Mouse (Mus musculus) MEL (cell line): ENCODE measurements around the gene Gm11437.

Source experiments
- CHD2 ChIP-seq: IDR thresholded peaks from 2 replicates; pipeline ENCODE4 v1.6.1; 2011; ENCODE audit warnings: low read length, improper control_type of control experiment
- CTCF ChIP-seq, 3 experiments: IDR thresholded peaks in 2 of 3; conservative IDR thresholded peaks in 1 of 3; 2 replicates each; pipeline ENCODE4 v1.5.1; 2011 to 2012; ENCODE audit warnings: low read length in 3 of 3, low read depth in 2 of 3, mild to moderate bottlenecking in 2 of 3, improper control_type of control experiment in 1 of 3, inconsistent platforms in 1 of 3, mixed read lengths in 1 of 3, moderate library complexity in 1 of 3; ENCODE audit not compliant: control insufficient read depth in 1 of 3, insufficient read depth in 1 of 3, poor library complexity in 1 of 3, severe bottlenecking in 1 of 3
- EP300 ChIP-seq, 2 experiments: IDR thresholded peaks; 2 replicates each; pipeline ENCODE4 v1.6.1; 2011; ENCODE audit warnings: improper control_type of control experiment in 2 of 2, low read length in 2 of 2, low read depth in 1 of 2, mild to moderate bottlenecking in 1 of 2
- KAT2A ChIP-seq: conservative IDR thresholded peaks from 2 replicates; pipeline ENCODE4 v1.6.1; 2012; ENCODE audit warnings: low read depth, low read length, improper control_type of control experiment, inconsistent platforms
- MAZ ChIP-seq: IDR thresholded peaks from 2 replicates; pipeline ENCODE4 v1.6.1; 2012; ENCODE audit warnings: low read depth, mild to moderate bottlenecking, inconsistent platforms, low read length, improper control_type of control experiment
- POLR2A ChIP-seq, 2 experiments: IDR thresholded peaks; 2 replicates each; pipeline ENCODE4 v1.6.1; 2011 to 2012; ENCODE audit warnings: low read length in 2 of 2, mild to moderate bottlenecking in 2 of 2, control low read depth in 1 of 2, improper control_type of control experiment in 1 of 2, low read depth in 1 of 2, moderate library complexity in 1 of 2; ENCODE audit not compliant: control insufficient read depth in 1 of 2, insufficient read depth in 1 of 2, poor library complexity in 1 of 2
- POLR2AphosphoS5 ChIP-seq: IDR thresholded peaks from 2 replicates; pipeline ENCODE4 v1.6.1; 2012; ENCODE audit warnings: low read depth, borderline replicate concordance, mild to moderate bottlenecking, inconsistent platforms, low read length, moderate library complexity, mixed read lengths
- TCF12 ChIP-seq: IDR thresholded peaks from 2 replicates; pipeline ENCODE4 v1.6.1; 2014; ENCODE audit warnings: low read depth, mild to moderate bottlenecking, inconsistent platforms, low read length, improper control_type of control experiment, moderate library complexity
- USF1 ChIP-seq: IDR thresholded peaks from 2 replicates; pipeline ENCODE4 v1.6.1; 2014; ENCODE audit warnings: low read depth, mild to moderate bottlenecking, inconsistent platforms, low read length, improper control_type of control experiment, moderate library complexity
- ZC3H11A ChIP-seq: IDR thresholded peaks from 2 replicates; pipeline ENCODE4 v1.6.1; 2012; ENCODE audit warnings: low read depth, mild to moderate bottlenecking, inconsistent platforms, low read length, improper control_type of control experiment
- ZNF384 ChIP-seq: IDR thresholded peaks from 2 replicates; pipeline ENCODE4 v1.6.1; 2012; ENCODE audit warnings: low read depth, mild to moderate bottlenecking, inconsistent platforms, low read length, improper control_type of control experiment

GRCm38 (mm10) chr11:84167046-84167526 is at the start of gene Gm11437:
- TF ChIP-seq POLR2A (IDR thresholded peaks at IDR 0.05; ENCODE audit: control insufficient read depth in 1 of 2, insufficient read depth in 1 of 2, low read depth in 1 of 2, low read length in 2 of 2, poor library complexity in 1 of 2) (no peak), CTCF (IDR thresholded peaks at IDR 0.05 in 2 of 3, conservative IDR thresholded peaks at IDR 0.05 in 1 of 3; ENCODE audit: control insufficient read depth in 1 of 3, insufficient read depth in 1 of 3, low read depth in 2 of 3, low read length in 3 of 3, poor library complexity in 1 of 3, severe bottlenecking in 1 of 3) (no peak), KAT2A (no peak), MAZ (no peak), CHD2 (no peak), POLR2AphosphoS5 (no peak), ZNF384 (no peak), TCF12 (no peak), USF1 (no peak), ZC3H11A (no peak), EP300 (IDR thresholded peaks at IDR 0.05; ENCODE audit: low read depth in 1 of 2, low read length in 2 of 2) (no peak)
